ENCODE assay signal across 33 mouse cellular contexts in genomic region chr4:96016875-96017274, GRCm38 (mm10).
"Had no signal": no experiment of that assay in that cellular context is flagged by ENCODE, and none has a peak within 500 bp of the region (broad histone marks: within the 10 kb centered on the region; RNA-seq: fewer than 3 reads in every experiment).

No protein-coding gene starts in this region.

- H3K27me3 ChIP-seq: heart, embryonic 12.5 days; heart, embryonic 13.5 days; heart, embryonic 15.5 days; hindbrain, embryonic 12.5 days; hindbrain, embryonic 13.5 days; hindbrain, embryonic 15.5 days; intestine, embryonic 15.5 days; kidney, embryonic 15.5 days had no signal

- ATAC-seq: hindbrain, embryonic 16.5 days; hindbrain, postnatal 0 days; inflammation-experienced regulatory T-cells, adult 6 months; intestine, embryonic 15.5 days; intestine, embryonic 16.5 days; intestine, postnatal 0 days had no signal

- H3K9me3 ChIP-seq: heart, embryonic 12.5 days; heart, embryonic 13.5 days; heart, embryonic 15.5 days; hindbrain, embryonic 10.5 days; hindbrain, embryonic 12.5 days; hindbrain, embryonic 13.5 days; hindbrain, embryonic 15.5 days; intestine, embryonic 15.5 days; kidney, embryonic 15.5 days had no signal

- H3K36me3 ChIP-seq: heart, embryonic 15.5 days; intestine, embryonic 15.5 days had no signal

- H3K27ac ChIP-seq: heart, embryonic 13.5 days; heart, embryonic 15.5 days; hindbrain, embryonic 10.5 days; hindbrain, embryonic 12.5 days; hindbrain, embryonic 13.5 days; hindbrain, embryonic 14.5 days; hindbrain, embryonic 15.5 days; hindbrain, postnatal 0 days; intestine, embryonic 15.5 days; kidney, embryonic 15.5 days; kidney, postnatal 0 days; layer of hippocampus, adult 2 months; left cerebral cortex, adult 2 months had no signal

- DNase-seq: heart, postnatal 14 days; heart, postnatal 36 days; heart, postnatal 4 days; kidney, adult 11 months; kidney, adult 18-20 months; kidney, adult 2 months; kidney, adult 8-10 months; kidney, adult 9 months; kidney, postnatal 10 days; kidney, postnatal 14 days; kidney, postnatal 25 days; kidney, postnatal 36 days; kidney, postnatal 4 days; layer of hippocampus, adult 9-11 months; layer of hippocampus, postnatal 36 days had no signal

- H3K4me3 ChIP-seq: heart, embryonic 12.5 days; heart, embryonic 13.5 days; heart, embryonic 15.5 days; hindbrain, embryonic 10.5 days; hindbrain, embryonic 12.5 days; hindbrain, embryonic 13.5 days; hindbrain, embryonic 15.5 days; intestine, embryonic 15.5 days; kidney, embryonic 15.5 days; layer of hippocampus, adult 2 months; left cerebral cortex, adult 2 months had no signal

- H3K9ac ChIP-seq: heart, embryonic 12.5 days; heart, embryonic 13.5 days; heart, embryonic 15.5 days; hindbrain, embryonic 12.5 days; hindbrain, embryonic 13.5 days; hindbrain, embryonic 14.5 days; hindbrain, embryonic 15.5 days; intestine, embryonic 15.5 days; kidney, embryonic 15.5 days had no signal

- H3K4me2 ChIP-seq: heart, embryonic 12.5 days; heart, embryonic 13.5 days; heart, embryonic 15.5 days; hindbrain, embryonic 12.5 days; hindbrain, embryonic 13.5 days; hindbrain, embryonic 14.5 days; hindbrain, embryonic 15.5 days; intestine, embryonic 15.5 days; kidney, embryonic 15.5 days had no signal

- H3K4me1 ChIP-seq: heart, embryonic 12.5 days; heart, embryonic 15.5 days; hindbrain, embryonic 10.5 days; hindbrain, embryonic 12.5 days; hindbrain, embryonic 13.5 days; hindbrain, embryonic 15.5 days; intestine, embryonic 15.5 days; kidney, embryonic 15.5 days had no signal
